Mouse (Mus musculus) urinary bladder, postnatal 36 days (tissue): ENCODE data around the gene Hcn2.
"Not testable (repeated sequence)": the region's sequence is repeated elsewhere in the genome, so short reads cannot be mapped to it uniquely, and the experiment has no call there.

Experiments used
- DNase-seq, 2 experiments: peaks; one replicate each; pipeline ENCODE4 v3.0.0; 2022; ENCODE audit warnings: low spot score in 2 of 2, mixed read lengths in 1 of 2

Hcn2 gene

DNA sequence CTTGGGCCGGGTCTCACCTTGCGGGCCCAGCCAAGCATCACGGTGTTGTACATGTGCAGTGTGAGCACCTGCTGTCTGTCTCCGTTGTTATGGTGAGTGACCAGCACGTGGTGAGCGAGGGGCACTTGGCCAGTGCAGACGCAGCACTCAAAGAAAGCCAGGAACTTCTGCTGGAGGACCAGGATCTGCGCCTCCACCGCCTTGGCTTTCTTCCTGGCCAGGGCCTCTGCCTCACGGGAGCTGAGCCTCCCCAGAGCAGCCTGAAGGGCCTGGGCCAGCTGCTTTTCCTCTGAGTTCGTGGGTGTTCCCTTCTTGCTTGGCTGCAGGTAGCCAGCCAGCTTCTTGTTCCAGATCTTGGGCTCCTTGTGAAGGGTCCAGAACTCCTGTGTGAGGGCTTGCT lies 26.7 kb downstream of the Hcn2 start:
- no peak for DNase-seq

DNA sequence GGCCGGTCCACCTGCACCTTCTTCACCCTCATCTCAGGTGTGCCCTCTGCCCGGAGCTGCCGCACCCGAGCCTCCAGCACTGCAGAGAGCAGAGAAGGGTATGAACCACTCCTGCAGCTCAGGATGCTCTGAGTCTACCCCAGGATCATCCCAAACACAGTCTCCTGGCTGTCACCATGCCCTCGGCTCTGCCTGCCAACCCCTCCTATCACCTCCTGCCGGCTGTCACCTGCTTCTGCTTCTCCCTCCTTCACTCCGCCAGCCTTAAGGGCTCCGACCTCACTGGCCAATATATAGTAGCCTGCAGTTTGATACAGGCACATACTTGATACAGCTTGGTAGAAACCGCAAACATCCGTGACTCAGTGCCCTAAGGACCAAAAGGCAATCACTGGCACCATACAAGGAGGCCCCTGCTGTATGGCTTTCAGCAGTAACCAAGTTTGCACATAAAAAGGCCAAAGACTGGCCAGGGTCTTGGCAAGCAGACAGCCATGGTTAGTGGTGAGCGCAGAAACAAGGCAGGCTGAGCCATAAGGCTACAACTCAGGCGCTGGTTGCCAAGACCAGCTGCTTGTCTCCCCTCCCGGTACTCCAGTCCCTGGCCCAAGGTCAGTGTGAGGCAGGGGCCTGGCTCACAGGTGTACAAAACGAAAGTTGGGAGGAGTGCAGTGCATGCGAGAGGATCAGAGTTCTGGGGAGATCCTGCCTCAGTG lies 27.4 kb downstream of the Hcn2 start:
- no peak for DNase-seq

DNA sequence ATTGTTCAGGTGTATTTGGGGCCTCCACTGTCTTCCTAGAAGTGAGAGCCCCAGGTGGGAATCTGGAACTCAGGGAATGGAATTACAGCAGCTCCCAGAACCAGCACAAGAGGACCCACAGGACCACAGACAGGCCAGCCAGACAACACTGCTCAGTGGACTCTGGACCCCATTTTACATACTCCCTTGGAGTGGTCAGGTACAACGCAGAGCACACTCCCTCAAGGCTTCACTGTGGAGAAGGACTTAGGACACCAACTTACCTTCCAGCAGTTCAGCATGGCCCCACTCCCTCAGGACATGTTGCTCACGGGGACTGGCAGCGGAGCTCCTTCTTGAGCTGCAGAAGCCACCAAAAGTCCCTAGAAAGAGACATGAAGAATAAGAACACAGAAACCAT lies 29.0 kb downstream of the Hcn2 start:
- DNase-seq: no peak

DNA sequence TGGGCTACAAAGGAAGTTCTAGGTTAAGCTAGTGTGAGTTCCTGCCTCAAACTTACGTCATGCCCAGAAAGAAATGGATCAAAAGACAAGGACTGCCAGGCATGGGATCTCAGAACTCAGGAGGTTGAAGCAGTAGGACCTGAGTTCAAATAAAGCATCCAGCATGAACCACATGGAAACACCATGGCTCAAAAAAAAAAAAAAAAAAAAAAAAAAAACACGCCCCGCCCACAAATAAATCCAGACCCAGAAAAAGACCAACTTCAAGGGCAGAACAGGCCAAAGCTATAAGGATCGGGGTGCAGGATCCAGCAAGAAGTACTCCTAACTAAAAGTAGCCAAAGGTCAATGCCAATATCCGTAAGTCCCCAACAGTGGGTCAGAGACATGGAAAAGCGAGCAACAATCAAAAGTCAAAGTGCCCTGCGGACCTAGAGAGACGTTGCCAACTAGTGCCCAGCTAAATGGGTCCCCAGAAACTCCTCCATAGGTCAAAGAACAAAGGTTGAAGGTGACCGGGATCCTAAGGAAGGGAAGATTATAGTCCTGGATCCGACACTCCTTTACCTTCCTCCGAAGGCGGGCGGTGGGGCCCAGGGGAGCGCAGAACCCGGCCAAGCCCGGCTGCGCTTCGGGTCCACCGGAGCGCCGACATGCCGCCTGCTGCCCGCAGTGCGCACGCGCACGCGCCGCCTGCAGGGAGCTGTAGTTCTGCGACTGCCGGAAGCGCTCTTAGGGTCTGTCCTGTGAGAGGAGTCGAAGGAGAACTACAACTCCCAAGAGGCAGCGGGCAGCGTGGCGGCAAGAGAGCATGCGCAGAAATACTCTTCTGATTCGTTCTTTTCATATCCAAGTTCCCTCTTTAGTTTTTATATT lies 29.7 kb downstream of the Hcn2 start, which contains the start of gene Polrmt:
Gene Polrmt, minus strand, starts transcription at position 684 of the 876 bp plus-strand sequence.
- peak; percentile 84 to 95 for DNase-seq

DNA sequence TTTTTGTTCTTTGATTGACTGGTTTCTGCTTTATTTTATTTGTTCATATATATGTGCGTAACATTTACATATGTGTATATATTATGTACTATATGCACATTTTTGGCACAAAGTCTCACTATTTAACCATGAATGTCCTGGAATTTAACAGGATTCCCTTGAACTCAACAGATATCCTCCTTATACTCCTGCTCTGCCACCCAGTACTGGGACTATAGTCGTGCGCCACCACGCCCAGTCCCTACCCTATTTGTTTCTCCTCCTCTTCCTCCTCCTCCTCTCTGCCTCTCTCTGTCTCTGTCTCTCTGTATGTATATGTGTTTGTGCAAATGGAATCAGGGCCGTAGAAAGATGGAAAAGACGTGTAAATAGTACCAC lies 30.3 kb downstream of the Hcn2 start:
- DNase-seq: no peak

DNA sequence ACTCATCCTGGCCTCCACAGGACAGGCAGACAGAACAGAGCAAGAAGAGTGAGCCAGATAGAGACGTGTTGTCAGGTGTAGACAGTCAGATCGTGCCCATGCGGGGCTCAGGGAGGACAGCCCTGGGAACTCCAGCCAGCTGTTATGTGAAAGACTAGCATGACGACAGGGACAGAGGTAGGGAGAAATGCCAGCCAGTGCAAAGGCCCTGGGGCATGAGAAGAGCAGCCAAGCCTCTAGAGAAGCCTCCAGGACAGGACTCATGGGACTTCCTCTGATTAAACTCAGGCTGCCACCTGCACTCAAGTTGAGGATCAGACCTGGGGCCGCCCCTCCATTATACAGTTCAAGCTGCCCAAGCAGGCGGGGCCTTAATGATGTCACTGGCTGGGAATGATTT lies 32.1 kb downstream of the Hcn2 start:
- DNase-seq: no peak

DNA sequence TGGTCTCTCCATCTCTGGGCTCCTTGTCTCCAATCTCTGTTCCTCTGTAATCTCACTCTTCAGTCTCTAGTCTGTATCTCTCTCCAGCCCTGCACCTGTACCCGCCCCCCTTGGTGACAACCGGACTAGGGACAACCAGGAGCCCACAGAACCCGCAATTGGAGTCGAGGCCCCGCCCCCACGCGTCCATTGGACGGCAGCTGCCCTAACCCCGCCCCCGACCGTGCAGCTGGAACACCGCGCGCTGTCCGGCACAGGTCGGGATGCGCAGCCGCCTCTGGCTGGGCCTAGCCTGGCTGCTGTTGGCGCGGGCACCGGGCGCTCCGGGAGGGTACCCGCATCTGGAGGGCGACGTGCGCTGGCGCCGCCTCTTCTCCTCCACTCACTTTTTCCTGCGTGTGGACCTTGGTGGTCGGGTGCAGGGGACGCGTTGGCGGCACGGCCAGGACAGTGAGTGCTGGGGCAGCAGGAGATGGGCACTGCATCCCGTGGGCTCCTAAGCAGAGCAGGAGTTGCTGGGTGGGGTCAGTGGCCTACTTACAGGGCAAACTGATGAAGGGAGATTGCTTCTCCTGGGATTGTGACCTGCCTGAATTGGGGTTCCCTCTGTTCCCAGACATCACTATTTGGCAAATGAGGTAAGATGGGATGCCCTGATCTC lies 38.6 kb downstream of the Hcn2 start, which contains the start of gene Fgf22:
Gene Fgf22, plus strand, starts transcription at position 221 of the 661 bp plus-strand sequence.
- peak; percentile 22 to 56 for DNase-seq

DNA sequence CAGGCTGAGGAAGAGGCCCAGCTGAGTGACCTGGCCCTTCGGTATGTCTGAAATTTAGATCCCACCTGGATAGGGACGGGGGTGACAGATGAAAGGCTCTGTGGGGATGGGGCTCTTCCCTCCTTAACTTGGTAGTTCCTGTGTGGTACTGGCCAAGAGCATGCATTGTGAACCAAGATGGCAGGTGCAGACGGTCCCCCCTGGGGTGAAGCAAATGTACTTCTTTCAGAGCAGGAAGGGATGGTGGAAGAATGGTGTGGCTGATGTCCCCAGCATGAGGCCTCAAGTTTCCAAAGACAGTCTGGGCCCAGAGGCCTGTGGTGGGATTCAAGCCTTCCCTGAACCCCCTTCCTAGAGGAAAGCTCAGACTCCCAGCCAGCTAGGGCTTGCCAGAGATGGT lies 39.4 kb downstream of the Hcn2 start:
- DNase-seq: no peak

DNA sequence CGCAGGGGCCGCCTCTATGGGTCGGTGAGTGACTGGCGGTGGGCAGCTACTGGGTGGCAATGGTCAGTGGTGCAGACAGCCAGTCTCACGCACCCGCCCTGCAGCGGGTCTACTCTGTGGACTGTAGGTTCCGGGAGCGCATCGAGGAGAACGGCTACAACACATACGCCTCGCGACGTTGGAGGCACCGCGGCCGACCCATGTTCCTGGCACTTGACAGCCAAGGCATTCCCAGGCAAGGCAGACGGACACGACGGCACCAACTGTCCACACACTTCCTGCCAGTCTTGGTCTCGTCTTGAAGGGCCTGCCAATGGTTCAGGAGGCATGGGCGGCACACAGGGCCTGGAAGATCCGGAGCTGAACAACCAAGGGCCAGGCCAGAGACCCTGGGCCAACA lies 40.2 kb downstream of the Hcn2 start:
- no peak for DNase-seq

DNA sequence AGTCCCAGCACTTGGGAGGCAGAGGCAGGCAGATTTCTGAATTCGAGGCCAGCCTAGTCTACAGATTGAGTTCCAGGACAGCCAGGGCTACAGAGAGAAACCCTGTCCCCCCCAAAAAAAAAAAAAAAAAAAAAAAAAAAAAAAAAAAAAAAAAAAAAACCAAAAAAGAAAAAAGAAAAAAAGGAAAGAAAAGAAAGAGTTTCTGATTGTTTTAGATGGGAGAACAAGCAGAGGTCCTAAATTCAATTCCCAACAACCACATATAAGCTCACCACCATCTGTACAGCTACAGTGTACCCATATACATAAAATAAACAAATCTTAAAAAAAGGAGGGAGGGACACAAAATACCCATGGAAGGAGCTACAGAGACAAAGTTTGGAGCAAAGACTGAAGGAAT lies 43.2 kb downstream of the Hcn2 start:
- not testable (repeated sequence) for DNase-seq

DNA sequence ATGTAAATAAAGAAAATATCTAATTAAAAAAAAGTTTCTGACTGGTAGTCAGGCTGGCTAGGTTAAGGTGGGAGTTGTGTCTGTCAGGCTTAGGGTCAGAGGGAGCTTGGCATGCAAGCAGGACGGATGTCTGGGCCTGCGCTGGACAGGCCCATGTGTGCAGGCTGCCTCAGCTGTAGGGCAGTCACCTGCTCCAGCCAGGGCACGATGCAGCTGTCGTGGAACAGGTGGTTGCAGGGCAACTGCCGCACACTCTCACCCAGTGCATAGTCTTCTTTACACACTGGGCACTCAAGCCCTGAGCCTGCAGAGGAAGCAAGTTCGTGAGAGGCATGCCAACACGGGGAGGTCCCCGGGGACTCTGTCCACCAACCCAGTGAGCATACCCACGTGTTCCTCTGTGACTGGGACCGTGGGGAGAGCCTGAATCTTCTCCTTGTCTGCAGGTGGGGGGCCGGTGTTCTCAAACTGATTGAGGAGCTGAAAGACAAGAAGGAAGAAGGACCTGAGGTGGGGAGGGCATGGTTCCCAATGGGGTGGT lies 44.2 kb downstream of the Hcn2 start:
- DNase-seq: no peak

DNA sequence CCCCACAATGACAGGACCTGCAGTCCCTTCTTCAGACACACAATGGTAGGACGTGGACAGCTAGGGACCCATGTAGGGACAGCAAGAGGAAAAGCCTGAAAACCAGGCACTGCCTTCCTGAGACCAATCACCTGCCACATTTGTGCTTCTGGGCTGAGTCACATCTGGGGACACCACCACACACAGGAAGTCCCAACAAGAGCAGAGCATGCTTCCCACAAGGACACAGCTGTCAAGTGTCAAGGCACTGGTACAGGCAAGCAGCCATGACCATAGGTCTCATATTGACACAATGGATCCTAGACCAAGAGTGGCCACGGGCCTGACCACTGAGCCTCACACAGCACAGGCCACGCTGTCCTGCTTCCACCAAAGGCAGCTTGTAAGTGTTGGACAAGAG lies 46.4 kb downstream of the Hcn2 start:
- DNase-seq: no peak

DNA sequence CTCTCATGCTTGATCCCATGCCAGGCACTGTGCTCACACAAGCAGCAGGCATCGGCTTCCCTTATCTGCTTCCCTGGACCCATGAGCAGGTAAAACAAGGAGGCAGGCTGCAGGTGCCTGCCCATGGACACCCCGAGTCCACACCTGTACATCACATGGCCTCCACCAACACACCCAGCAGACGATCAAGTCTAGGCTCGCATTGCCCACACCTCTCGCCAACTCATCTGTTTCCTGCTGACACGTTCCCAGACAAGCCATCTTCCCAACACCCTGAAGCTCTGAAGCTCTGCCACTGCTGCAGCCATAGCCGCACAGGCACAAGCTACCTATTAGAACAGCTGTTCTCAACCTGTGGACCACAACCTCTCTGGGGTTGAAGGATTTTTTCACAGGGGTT lies 47.8 kb downstream of the Hcn2 start:
- DNase-seq: peak; percentile 25 to 48

DNA sequence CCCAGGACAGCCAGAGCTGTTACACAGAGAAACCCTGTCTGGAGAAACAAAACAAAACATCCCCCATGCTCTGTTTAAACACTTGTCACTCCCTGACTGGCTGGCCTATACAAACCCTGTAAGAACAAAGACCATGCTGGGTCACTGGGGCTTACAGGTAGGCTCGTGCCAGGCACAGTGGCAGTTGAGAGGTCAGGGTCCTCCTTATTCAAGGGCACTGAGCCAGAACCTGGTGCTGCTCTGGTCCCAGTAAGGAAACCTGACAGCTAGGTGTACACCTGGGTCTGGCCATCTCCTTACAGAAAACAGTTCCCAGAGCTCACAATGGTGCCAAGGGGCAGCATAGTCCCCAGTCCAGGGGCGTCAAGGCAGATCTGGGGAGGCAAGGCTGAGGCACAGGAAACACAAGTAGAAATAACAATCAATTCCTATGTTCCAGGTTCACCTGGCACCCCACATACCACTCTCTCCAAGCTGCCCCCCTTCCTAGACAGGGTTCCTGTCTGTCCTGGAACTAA lies 48.9 kb downstream of the Hcn2 start:
- DNase-seq: no peak

DNA sequence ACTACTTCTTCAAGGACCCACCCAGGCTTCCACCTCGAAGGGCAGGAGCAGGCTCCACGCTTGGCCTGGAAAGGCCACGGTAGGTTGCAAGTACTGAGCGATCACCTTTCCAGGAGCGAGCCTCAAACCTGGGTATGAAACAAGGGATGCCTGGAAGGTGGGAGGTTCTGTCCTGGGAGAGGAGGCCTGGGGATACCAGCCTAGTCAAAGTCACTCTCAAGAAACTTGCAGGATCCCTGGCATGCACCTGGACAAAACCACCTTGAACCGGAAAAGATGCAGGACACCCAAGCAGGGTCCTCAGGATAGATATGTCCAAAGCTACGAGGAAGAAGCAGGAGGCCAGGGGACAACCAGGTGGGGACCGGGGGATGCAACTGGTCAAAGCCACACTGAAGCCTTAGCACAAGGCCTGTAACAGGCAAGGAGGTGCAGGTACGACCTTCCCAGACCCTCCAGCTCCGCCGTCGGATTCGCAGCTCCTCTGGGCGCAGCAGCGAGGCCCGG lies 49.6 kb downstream of the Hcn2 start:
- no peak for DNase-seq

DNA sequence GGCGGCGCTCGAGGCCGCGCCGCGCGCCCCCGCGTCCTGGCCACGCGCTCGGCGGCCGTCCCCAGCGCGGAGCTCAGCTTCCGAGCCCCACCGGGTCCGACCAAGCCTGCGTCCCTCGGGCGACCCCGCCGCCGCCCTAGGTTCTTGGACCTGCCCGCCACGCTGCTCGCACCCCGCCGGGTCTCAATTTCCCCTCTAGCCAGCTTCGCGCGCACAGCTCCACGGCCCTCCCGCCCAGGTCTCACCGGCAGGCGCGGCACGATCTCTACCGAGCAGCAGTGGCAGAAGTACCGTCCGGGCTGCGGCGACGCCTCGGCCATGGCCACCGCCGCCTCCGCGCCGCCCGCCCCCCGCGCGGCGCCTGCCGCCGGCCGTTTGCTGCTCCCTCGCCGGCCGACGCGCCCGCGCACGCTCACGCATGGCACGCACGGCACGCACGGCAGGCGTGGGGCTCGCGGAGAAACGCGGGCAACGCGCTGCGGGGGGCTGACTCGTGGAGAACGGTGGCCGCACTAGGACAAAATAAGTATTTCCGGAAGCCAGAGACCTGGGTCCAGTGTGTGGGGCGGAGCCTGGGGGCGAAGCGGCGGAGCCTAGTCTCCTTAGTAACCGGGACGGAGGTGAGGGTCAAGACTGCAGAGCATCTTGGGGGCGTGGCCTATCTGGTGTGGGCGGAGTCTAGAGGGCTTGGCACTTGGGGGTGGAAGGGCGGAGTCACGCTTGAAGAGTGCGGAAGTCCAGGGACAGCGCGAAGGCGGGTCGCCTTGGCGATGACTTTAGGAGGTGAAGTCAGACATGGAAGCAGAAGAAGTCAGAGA lies 50.3 kb downstream of the Hcn2 start, which contains the start of gene Rnf126:
Gene Rnf126, minus strand, starts transcription at position 445 of the 818 bp plus-strand sequence.
- peak; percentile 99 for DNase-seq

DNA sequence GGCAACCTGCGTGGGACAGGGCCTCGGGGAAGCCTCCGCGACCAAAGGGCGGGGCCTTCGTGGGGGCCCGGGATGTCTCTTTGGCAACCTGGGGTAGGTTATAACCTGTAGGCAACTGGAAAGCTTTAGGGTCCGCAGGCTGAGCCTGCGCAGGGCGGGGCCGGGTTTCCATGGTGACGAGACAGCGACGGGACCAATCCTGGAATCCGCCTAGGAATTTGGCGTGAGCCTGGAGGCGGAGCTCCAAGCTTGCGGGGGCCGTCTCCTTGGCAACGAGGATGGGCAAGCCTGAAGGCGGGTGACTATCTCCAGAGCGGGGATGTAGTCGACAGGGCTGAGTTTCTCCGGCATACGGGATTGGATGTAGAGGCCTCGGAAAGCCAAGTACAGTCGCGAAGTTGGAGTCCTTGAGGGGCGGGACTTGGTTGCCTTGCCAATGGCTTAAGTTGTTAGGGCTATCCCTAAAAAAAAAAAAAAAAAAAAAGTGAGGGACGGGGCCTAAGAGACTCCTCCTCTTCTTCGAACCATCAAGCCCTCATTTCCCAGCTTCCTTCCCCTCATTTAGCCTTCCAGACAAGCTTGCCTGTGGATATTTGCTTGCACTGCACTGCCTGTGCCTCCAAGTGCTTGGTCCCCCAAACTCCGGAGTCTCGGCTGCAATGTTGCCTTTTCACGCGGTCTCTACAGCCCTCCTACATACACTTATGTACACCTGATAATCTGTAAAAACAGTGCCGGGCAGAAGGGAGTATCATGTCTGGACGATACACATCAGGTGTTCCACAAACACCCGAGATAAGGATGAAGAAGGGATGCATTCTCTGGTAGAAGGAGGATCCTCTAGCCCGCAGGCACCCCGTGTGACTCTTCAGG lies 51.2 kb downstream of the Hcn2 start:
- DNase-seq: peak; percentile 85 to 89

DNA sequence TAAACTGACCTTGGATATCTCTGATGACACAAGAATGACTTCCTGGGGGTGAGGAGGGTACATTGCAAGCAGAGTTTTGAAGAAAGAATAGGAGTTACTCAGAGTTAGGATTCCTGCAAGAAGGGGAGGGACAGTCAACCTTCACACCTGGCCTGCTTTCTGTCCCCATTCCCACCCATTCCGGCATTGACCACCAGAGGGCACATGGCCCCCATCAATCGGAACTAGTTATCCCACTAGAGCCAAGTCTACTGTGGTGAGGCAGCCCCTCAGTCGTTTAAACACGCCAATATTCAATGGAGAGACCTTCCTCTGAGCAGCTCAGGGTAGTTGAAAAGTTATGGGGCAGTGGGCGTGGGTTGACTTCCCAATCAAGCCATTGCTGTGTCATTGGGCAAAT lies 52.0 kb downstream of the Hcn2 start:
- peak; percentile 66 to 71 for DNase-seq

DNA sequence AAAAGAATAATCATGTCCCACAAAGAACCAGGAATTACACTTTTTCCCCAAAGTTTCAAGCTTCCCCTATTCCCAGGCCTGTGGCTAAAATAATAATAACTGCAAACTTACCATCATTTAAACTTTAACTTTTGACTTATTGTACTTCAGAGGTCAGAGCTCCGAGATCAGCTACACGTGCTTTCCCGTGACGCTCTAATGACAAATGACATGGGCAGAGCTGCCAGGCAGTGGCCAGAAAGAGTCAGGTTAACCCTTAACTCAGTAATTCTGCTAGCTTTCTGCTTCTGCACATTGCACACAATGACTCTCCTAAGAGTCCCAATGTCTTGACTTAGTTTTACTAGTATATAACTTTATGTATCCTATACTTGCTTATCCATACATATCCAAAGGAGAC lies 52.9 kb downstream of the Hcn2 start:
- DNase-seq: no peak

DNA sequence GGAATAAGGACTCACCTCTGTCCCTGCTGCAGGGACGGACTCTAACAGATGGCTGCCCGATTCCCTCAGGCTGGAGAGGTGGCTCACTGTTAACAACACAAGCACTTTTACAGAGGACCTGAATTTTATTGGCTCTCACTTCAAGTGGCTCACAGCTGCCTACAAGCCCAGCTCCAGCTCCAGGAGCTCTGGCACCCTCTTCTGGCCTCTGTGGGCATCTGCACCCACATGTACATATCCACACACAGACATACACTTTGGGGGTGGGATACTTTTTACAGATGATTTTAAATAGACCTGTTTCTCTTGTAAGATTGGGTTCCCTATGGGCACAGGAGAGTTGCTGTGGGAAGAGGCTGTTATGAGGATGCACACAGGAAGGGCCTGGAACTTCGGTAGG lies 55.9 kb downstream of the Hcn2 start:
- DNase-seq: no peak
